Mouse (Mus musculus) adrenal gland, postnatal 14 days (tissue): Measurements from ENCODE around the gene Epsti1. TPM values are rescaled to one million over a fixed set of nuclear protein-coding genes. Genes with fewer than 3 reads are reported as not detected.
"Not testable (repeated sequence)": the region's sequence is repeated elsewhere in the genome, so short reads cannot be mapped to it uniquely, and the experiment has no call there.

ENCODE experiments used
- DNase-seq: peaks from one replicate; pipeline ENCODE4 v3.0.0; 2021; ENCODE audit warnings: mixed read lengths
- long read RNA-seq, 2 experiments: library from polyadenylated mRNA; stranded (forward); transcript quantifications; one replicate each; pipeline ENCODE4 v2.0.0; 2021
- total RNA-seq: library from RNA; stranded (reverse); gene quantifications from 2 replicates; pipeline ENCODE4 v1.2.3, GENCODE M21; 2021

Epsti1 gene
- 1.5 and 7.5 TPM in 2 replicates for total RNA-seq
- long read RNA-seq, experiment 1, partial matches to known transcripts, result 0 of 4 reads
- long read RNA-seq, experiment 1, other reads (novel, unspliced or antisense), result 1 of 4 reads
- long read RNA-seq, experiment 2, result 0 reads

GRCm38 (mm10) chr14:77904171-77904762 lies at the start of gene Epsti1:
Epsti1 (plus strand) TSS chr14:77904239.
- DNase-seq, result peak; percentile 19

DNA sequence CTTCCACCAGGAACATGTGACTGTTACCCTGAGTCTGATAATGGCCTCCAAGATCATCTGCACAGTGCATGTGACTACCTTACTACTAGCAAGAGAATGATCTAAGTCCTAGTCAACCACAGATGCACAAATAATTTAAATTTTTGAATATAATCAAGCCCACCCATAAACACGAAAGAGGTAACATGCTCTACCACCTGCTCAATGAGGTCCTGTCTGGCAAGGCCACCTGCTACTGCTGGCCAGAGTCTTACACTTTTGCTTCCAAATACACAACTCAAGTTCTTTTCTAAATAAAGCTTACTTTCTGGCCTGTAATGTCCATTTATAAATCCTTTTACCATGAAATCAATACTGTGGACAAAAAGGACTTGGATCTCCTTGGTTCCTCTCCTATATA lies 44.1 kb upstream of the Epsti1 start:
- no peak for DNase-seq

DNA sequence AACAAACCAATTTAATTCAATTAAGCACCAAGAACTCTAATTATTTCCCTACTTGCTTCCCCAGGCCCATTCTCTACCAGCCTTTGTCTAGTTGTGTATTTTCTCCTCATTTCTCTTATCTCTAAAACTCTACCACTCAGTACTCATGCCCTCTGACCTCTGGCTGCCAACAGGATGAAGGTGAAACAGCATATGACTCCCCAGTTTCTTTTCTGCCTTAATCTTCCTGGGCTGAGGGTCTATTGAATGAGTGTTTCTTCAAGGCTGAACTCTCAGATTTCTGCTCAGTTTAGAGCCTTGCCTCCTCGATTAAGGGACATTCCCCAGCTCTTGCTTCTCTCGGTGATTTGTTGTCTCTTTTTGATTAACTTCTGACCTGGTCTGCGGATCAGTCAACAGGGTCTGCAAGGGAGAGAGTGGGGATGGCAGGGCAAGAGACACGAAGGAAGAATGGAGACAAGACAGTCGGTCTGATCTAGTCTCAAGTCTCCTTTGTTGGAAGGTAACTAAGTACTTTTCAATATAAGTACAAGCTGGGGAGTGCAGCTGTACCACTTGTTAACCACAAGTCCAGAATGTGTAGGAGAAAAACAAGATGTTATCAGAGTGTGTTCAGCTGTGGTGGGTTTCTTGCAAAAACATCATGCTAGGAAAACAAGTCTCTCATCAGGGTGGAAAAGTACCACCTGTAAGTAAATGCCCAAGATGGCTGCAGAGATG lies 43.0 kb upstream of the Epsti1 start:
- no peak for DNase-seq

GRCm38 (mm10) chr14:77864051-77864450 lies 40.0 kb upstream of the Epsti1 start:
- no peak for DNase-seq

- no peak for DNase-seq
These were observed 39.5 kb upstream of the Epsti1 start for GRCm38 (mm10) chr14:77864510-77864909.

DNA sequence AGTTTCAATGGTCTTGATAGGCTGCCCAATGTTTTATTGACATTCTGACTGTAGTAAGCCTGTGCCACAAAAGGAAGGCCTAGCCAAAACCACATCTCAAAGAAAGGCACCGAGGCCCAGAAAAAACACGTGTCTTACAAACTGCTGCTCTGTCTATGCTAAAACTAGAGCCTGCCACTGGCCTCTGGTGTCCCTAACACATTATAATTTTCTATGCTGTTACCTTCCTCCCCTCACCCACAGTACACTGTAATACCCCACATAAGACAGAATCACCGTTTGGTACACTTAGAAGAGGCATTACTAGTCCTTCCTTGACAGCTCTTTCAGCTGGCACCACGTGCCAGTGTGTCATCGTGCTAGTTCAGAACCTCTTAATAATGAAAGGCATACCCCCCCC lies 36.4 kb upstream of the Epsti1 start:
- no peak for DNase-seq

GRCm38 (mm10) chr14:77870926-77871325 lies 33.1 kb upstream of the Epsti1 start:
- no peak for DNase-seq

GRCm38 (mm10) chr14:77871380-77871975 lies 32.6 kb upstream of the Epsti1 start:
- DNase-seq, result no peak

- peak; percentile 93 for DNase-seq
These were observed 29.5 kb upstream of the Epsti1 start, which contains the start of gene Dnajc15 for GRCm38 (mm10) chr14:77874304-77875241. Dnajc15 (minus strand) TSS chr14:77875125.

DNA sequence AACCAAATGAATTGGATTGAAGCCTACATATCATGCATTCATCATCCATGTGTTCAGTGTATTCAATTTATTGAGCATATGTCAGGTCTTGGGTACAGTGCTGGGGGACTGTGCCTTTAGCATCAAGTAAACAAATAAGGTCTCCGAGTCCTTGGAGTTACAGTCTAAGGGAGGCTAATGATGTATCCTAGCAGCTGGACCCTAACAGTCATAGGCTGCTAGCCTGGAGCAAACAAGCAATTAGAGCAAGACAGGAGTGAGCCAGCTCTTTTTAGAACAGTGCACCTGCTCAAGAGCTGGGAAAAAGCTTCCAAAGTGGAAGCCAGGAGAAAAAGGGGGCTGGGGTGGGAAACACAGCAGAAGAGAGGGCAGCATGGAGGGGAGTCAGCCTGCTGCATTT lies 27.8 kb upstream of the Epsti1 start:
- no peak for DNase-seq

- not testable (repeated sequence) for DNase-seq
These were observed 26.2 kb upstream of the Epsti1 start for GRCm38 (mm10) chr14:77877876-77878275.

GRCm38 (mm10) chr14:77881998-77882397 lies 22.0 kb upstream of the Epsti1 start:
- DNase-seq, result no peak

DNA sequence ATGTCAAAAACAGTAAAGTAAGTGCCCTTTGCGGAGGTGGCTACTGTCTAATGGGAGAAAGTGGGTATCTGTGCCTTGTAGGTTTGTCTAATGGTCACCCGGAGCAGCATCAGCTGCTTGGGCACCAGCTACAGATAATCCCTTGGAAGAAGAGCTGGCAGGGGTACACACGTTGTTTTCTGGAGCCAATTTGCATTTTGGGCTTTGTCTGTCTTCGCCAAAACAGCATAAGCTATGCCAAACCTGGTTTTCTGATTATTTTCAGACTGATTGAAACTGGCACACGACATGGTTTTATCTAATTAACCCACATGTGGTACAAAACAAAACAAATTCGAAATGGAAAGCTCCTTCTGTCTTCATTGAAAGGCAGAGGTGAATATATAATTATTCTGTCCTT lies 21.4 kb upstream of the Epsti1 start:
- no peak for DNase-seq

DNA sequence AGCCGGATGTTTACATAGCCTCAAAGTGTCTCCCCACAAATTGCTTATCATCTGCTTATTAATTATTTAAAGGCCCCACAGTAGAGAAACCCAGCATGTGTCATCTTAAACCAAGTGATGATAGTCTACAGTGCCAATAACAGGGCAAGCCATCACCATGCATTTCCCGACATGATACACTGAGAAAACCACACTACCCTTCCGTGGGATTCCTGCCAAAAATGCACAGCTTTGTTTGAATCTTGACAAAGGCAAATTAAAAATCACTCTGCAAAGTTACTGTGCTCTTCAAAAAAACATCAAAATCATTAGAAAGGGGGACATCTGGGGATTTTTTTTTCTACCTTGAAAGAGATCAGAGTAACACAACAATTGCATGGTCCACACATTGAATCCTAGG lies 17.7 kb upstream of the Epsti1 start:
- no peak for DNase-seq

- no peak for DNase-seq
These were observed 17.1 kb upstream of the Epsti1 start for GRCm38 (mm10) chr14:77886941-77887340.

GRCm38 (mm10) chr14:77889911-77890310 lies 14.1 kb upstream of the Epsti1 start:
- DNase-seq, result no peak

DNA sequence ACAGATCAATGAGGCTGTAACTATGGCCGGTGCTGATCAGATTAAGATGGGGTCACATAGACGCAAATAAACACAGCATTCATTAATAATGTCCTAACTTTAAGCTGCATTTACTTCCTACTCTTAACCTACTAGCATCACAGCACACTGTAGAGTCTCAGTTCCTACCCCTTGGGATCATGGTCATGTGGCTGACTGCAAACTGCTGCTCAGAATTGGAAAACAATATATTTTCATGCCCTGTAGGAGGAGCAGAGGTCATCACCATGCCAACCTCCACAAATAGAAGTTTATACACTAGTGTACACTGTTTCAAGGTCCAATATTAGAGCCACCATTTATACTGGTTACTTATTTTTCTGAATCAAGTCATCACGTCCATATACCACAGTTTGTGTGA lies 8.1 kb upstream of the Epsti1 start:
- DNase-seq, result no peak

- DNase-seq, result no peak
These were observed 1.5 kb upstream of the Epsti1 start for GRCm38 (mm10) chr14:77902541-77902940.

DNA sequence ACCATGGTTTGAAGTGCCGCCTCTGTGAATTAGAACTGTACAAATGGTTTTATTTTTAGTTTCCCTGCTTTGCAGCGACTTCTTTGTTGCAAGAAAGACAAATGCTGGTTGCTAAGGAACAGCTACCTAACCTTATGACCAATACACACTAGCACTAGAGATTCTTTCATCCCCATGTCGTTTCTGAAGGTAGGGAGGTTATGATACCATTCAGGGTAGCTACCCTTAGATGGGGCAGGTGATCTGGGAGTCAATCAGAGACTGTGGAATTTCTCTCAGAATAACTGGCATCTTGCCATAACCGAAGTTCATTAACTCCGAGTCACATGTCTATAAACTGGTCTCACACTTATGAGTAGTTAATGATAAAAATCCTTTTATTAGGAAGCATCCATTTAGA lies 1.4 kb downstream of the Epsti1 start:
- DNase-seq, result no peak

GRCm38 (mm10) chr14:77906586-77906985 lies 2.5 kb downstream of the Epsti1 start:
- no peak for DNase-seq

GRCm38 (mm10) chr14:77915776-77916175 lies 11.7 kb downstream of the Epsti1 start:
- no peak for DNase-seq

GRCm38 (mm10) chr14:77921641-77922040 lies 17.6 kb downstream of the Epsti1 start:
- no peak for DNase-seq
